Mouse (Mus musculus) bone marrow, adult 2 months (tissue): ENCODE measurements around the gene Slc43a3. TPM values are rescaled to one million over a fixed set of nuclear protein-coding genes. Genes with fewer than 3 reads are reported as not detected.

ENCODE experiments used
- H3K27ac ChIP-seq: fragments of 200-500 bp; 2 replicates; pipeline ENCODE4 v1.5.1; 2012; ENCODE audit warnings: low read depth, mild to moderate bottlenecking, control low read depth, inconsistent platforms, low read length; ENCODE audit not compliant: control insufficient read depth, poor library complexity, insufficient read depth
- H3K4me1 ChIP-seq: fragments of 200-500 bp; 2 replicates; pipeline ENCODE4 v1.6.1; 2011; ENCODE audit warnings: low read length; ENCODE audit not compliant: control insufficient read depth, insufficient read depth
- H3K4me3 ChIP-seq: fragments of 200-500 bp; replicated peaks from 2 replicates; pipeline ENCODE3; 2011; ENCODE audit warnings: mild to moderate bottlenecking, low read depth, low read length, control low read depth; ENCODE audit not compliant: control insufficient read depth
- CTCF ChIP-seq: fragments of 200-500 bp; IDR thresholded peaks from 2 replicates; pipeline ENCODE4 v1.5.1; 2011; ENCODE audit warnings: low read length, control low read depth; ENCODE audit not compliant: control insufficient read depth, insufficient read depth
- POLR2A ChIP-seq: fragments of 200-500 bp; IDR thresholded peaks from 2 replicates; pipeline ENCODE4 v1.6.1; 2011; ENCODE audit warnings: low read depth, mild to moderate bottlenecking, control low read depth, low read length, borderline replicate concordance; ENCODE audit not compliant: control insufficient read depth
- WGBS: fragments of 180-500 bp; shearing (Covaris S2); methylation state at CpG from one replicate; pipeline ENCODE4 v1.1.7; 2018; 5-methylcytosine and 5-hydroxymethylcytosine counted together
- polyA plus RNA-seq: library from polyadenylated mRNA; stranded (reverse); fragments of >200 nt; gene quantifications from 2 replicates; pipeline ENCODE4 v1.2.4, GENCODE M21; 2011; ENCODE audit warnings: low replicate concordance; ENCODE audit not compliant: missing spikeins, insufficient read depth, insufficient read length

The Slc43a3 gene
- polyA plus RNA-seq, 1 experiment: 90.6 TPM

DNA sequence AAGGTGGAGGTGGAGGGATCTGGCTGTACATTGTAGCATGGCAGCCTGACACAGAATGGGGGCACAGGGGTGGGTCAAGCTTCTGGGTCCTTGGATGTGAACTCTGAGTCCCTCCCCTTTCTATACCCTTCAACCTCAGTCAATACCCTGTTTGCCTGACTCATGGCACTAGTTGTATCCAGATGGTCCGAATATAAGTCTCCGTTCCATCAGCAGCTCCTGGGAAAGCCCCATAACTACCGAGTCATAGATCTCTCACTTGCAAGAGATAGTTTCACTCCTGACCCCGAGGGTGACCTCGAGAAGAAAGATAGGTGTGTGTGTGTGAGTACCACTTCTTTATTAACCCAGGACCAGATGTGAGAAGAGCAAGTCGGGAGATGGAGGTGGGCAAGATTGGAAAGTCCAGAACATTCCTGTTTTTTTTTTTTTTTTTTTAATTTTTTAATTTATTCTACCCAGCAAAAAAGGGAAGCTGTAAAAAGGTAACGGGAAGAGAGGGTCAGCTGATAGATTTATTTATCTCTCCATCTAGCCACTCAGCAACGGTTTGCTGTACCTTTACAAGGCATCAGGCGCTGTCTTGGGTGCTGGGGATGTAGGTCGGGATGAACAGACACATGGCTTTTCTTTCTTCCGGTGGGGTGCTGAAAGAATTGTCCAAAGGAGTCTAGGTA lies 22.3 kb downstream of the Slc43a3 start:
- 63% methylated on average over 11 of the region's 11 CpGs for WGBS
- Histone ChIP-seq H3K4me1 (peaks cover 2% of the 10 kb centered on the region; the same call in 1 of the 2 replicates), H3K27ac (no peak overlapping the region), H3K4me3 (no peak overlapping the region)
- no peak for TF ChIP-seq POLR2A
- no peak for TF ChIP-seq CTCF

- TF ChIP-seq CTCF: no peak
- TF ChIP-seq POLR2A: no peak
- WGBS: 45% methylated on average over 2 of the region's 2 CpGs
- no peak overlapping the region for H3K4me3 ChIP-seq
- peak overlapping the region; percentile 50; the same call in 1 of the 2 replicates for H3K27ac ChIP-seq
- peaks cover 2% of the 10 kb centered on the region; the same call in 1 of the 2 replicates for H3K4me1 ChIP-seq
Measured at GRCm38 (mm10) chr2:84961300-84961699, 24.9 kb downstream of the Slc43a3 start.

- Histone ChIP-seq H3K27ac (no peak overlapping the region), H3K4me1 (peaks cover 3% of the 10 kb centered on the region; the same call in 1 of the 2 replicates), H3K4me3 (no peak overlapping the region)
- WGBS: 86% methylated on average over 3 of the region's 3 CpGs
- TF ChIP-seq CTCF (no peak), POLR2A (no peak)
Measured at GRCm38 (mm10) chr2:84961901-84962300, 25.5 kb downstream of the Slc43a3 start.

GRCm38 (mm10) chr2:84962906-84963507 lies 26.6 kb downstream of the Slc43a3 start:
- peak overlapping the region; percentile 80; the same call in 1 of the 2 replicates for H3K27ac ChIP-seq
- no peak for TF ChIP-seq CTCF
- TF ChIP-seq POLR2A: no peak

GRCm38 (mm10) chr2:84964111-84964801 lies 27.9 kb downstream of the Slc43a3 start:
- H3K4me3 ChIP-seq: no peak overlapping the region
- 62% methylated on average over 7 of the region's 7 CpGs for WGBS
- TF ChIP-seq CTCF (no peak), POLR2A (no peak)
- peak overlapping the region; percentile 71 for H3K27ac ChIP-seq
- peaks cover 6% of the 10 kb centered on the region; the same call in 1 of the 2 replicates for H3K4me1 ChIP-seq

More at GRCm38 (mm10) chr2:84962906-84963507, 26.6 kb downstream of the Slc43a3 start:
- H3K4me3 ChIP-seq: no peak overlapping the region
- H3K4me1 ChIP-seq: peaks cover 6% of the 10 kb centered on the region; the same call in 1 of the 2 replicates
- 61% methylated on average over 6 of the region's 6 CpGs for WGBS

GRCm38 (mm10) chr2:84967318-84967991 lies 31.1 kb downstream of the Slc43a3 start:
- peak overlapping the region; percentile 76 for H3K27ac ChIP-seq
- WGBS: 14% methylated on average over 5 of the region's 5 CpGs
- no peak overlapping the region for H3K4me3 ChIP-seq
- TF ChIP-seq POLR2A (no peak), CTCF (no peak)
- peaks cover 6% of the 10 kb centered on the region; the same call in 1 of the 2 replicates for H3K4me1 ChIP-seq

DNA sequence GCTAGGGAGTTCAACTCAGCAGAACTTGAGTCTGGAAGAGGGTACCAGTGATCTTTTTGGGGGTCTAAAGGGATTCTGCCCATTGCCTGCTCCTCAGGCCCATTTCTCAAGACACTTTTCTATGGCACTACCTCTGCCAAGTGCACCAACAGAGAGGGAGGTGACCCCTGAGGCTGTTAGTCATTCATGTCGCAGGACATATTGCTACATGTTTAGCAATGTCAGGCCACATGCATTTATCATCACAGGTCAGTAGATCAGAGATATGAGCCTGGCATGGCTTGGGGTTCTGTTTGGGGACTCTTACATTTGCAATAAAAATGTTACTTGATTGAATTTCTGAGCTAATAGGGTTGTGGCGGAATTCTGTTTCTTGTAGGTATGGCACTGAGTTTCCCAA lies 39.2 kb downstream of the Slc43a3 start:
- Histone ChIP-seq H3K4me3 (no peak overlapping the region), H3K27ac (no peak overlapping the region), H3K4me1 (no peaks in the 10 kb centered on the region; the same call in 1 of the 2 replicates)
- 70% methylated on average over 2 of the region's 2 CpGs for WGBS
- TF ChIP-seq POLR2A: no peak
- no peak for TF ChIP-seq CTCF
